Mouse (Mus musculus): Measurements from ENCODE around the gene Itgal. TPM values are rescaled to one million over a fixed set of nuclear protein-coding genes. Genes with fewer than 3 reads are reported as not detected.
"Not testable (repeated sequence)": the region's sequence is repeated elsewhere in the genome, so short reads cannot be mapped to it uniquely, and the experiment has no call there.

Itgal gene
- polyA plus RNA-seq, 1 experiment: 0.07 TPM

GRCm38 (mm10) chr7:127361449-127361848, 65.4 kb downstream of the Itgal start:
- no peak for TF ChIP-seq MYOG (IDR thresholded peaks at IDR 0.05; ENCODE audit: control insufficient read depth, extremely low read depth, insufficient read length)
- TF ChIP-seq USF1 (IDR thresholded peaks at IDR 0.05; ENCODE audit: low read depth): no peak
- TF ChIP-seq CTCF (IDR thresholded peaks at IDR 0.05; ENCODE audit: control insufficient read depth, insufficient read depth, insufficient read length): no peak
- TF ChIP-seq FOSL1 (IDR thresholded peaks at IDR 0.05; ENCODE audit: insufficient read depth, low read length, poor library complexity, severe bottlenecking): no peak
- no peaks in the 10 kb centered on the region for H3K79me3 ChIP-seq (ENCODE audit: low read depth)

GRCm38 (mm10) chr7:127362418-127362817, 66.4 kb downstream of the Itgal start:
- H3K27me3 ChIP-seq (ENCODE audit: control insufficient read depth, insufficient read depth, insufficient read length); H3K79me3 ChIP-seq (ENCODE audit: low read depth); H3ac ChIP-seq (ENCODE audit: control insufficient read depth, insufficient read length, low read depth); H3K36me3 ChIP-seq (ENCODE audit: control insufficient read depth, insufficient read depth); H3K4me3 ChIP-seq (ENCODE audit: insufficient read depth, poor library complexity, severe bottlenecking); H3K79me2 ChIP-seq (ENCODE audit: control insufficient read depth, insufficient read depth): not testable (repeated sequence)

More at GRCm38 (mm10) chr7:127361449-127361848, 65.4 kb downstream of the Itgal start:
- Histone ChIP-seq H3K27me3 (ENCODE audit: control insufficient read depth, insufficient read depth, insufficient read length) (peaks cover 10% of the 10 kb centered on the region), H3K4me3 (ENCODE audit: insufficient read depth, poor library complexity, severe bottlenecking) (no peak overlapping the region), H3ac (ENCODE audit: control insufficient read depth, insufficient read length, low read depth) (no peak overlapping the region), H3K79me2 (ENCODE audit: control insufficient read depth, insufficient read depth) (no peaks in the 10 kb centered on the region), H3K36me3 (ENCODE audit: control insufficient read depth, insufficient read depth) (no peaks in the 10 kb centered on the region)

GRCm38 (mm10) chr7:127363475-127363921, 67.4 kb downstream of the Itgal start:
- Histone ChIP-seq H3K27me3 (ENCODE audit: control insufficient read depth, insufficient read depth, insufficient read length) (peaks cover 4% of the 10 kb centered on the region), H3K79me2 (ENCODE audit: control insufficient read depth, insufficient read depth) (no peaks in the 10 kb centered on the region), H3K79me3 (ENCODE audit: low read depth) (no peaks in the 10 kb centered on the region), H3K4me3 (ENCODE audit: insufficient read depth, poor library complexity, severe bottlenecking) (no peak overlapping the region), H3ac (ENCODE audit: control insufficient read depth, insufficient read length, low read depth) (no peak overlapping the region), H3K36me3 (ENCODE audit: control insufficient read depth, insufficient read depth) (no peaks in the 10 kb centered on the region)
- no peak for TF ChIP-seq CTCF (IDR thresholded peaks at IDR 0.05; ENCODE audit: control insufficient read depth, insufficient read depth, insufficient read length)
- no peak for TF ChIP-seq USF1 (IDR thresholded peaks at IDR 0.05; ENCODE audit: low read depth)
- TF ChIP-seq CEBPB (IDR thresholded peaks at IDR 0.05; ENCODE audit: low read depth): no peak
- TF ChIP-seq MAX (IDR thresholded peaks at IDR 0.05): no peak
- TF ChIP-seq MYOG (IDR thresholded peaks at IDR 0.05; ENCODE audit: control insufficient read depth, extremely low read depth, insufficient read length): no peak
- TF ChIP-seq MYOD1 (IDR thresholded peaks at IDR 0.05; ENCODE audit: control insufficient read depth, insufficient read length, low read depth): no peak
- no peak for TF ChIP-seq FOSL1 (IDR thresholded peaks at IDR 0.05; ENCODE audit: insufficient read depth, low read length, poor library complexity, severe bottlenecking)

GRCm38 (mm10) chr7:127364166-127364565, 68.1 kb downstream of the Itgal start:
- no peaks in the 10 kb centered on the region for H3K79me3 ChIP-seq (ENCODE audit: low read depth)
- H3ac ChIP-seq (ENCODE audit: control insufficient read depth, insufficient read length, low read depth): no peak overlapping the region
- no peaks in the 10 kb centered on the region for H3K36me3 ChIP-seq (ENCODE audit: control insufficient read depth, insufficient read depth)
- peaks cover 4% of the 10 kb centered on the region for H3K27me3 ChIP-seq (ENCODE audit: control insufficient read depth, insufficient read depth, insufficient read length)
- TF ChIP-seq MAX (IDR thresholded peaks at IDR 0.05) (no peak), MYOD1 (IDR thresholded peaks at IDR 0.05; ENCODE audit: control insufficient read depth, insufficient read length, low read depth) (no peak), MYOG (IDR thresholded peaks at IDR 0.05; ENCODE audit: control insufficient read depth, extremely low read depth, insufficient read length) (no peak), USF1 (IDR thresholded peaks at IDR 0.05; ENCODE audit: low read depth) (no peak), CEBPB (IDR thresholded peaks at IDR 0.05; ENCODE audit: low read depth) (no peak), FOSL1 (IDR thresholded peaks at IDR 0.05; ENCODE audit: insufficient read depth, low read length, poor library complexity, severe bottlenecking) (no peak)
- no peaks in the 10 kb centered on the region for H3K79me2 ChIP-seq (ENCODE audit: control insufficient read depth, insufficient read depth)
- no peak overlapping the region for H3K4me3 ChIP-seq (ENCODE audit: insufficient read depth, poor library complexity, severe bottlenecking)

- Histone ChIP-seq H3K27me3 (ENCODE audit: control insufficient read depth, insufficient read depth, insufficient read length) (peaks cover 3% of the 10 kb centered on the region), H3K79me3 (ENCODE audit: low read depth) (no peaks in the 10 kb centered on the region), H3K36me3 (ENCODE audit: control insufficient read depth, insufficient read depth) (no peaks in the 10 kb centered on the region), H3ac (ENCODE audit: control insufficient read depth, insufficient read length, low read depth) (no peak overlapping the region), H3K4me3 (ENCODE audit: insufficient read depth, poor library complexity, severe bottlenecking) (no peak overlapping the region), H3K79me2 (ENCODE audit: control insufficient read depth, insufficient read depth) (no peaks in the 10 kb centered on the region)
- no peak for TF ChIP-seq MYOD1 (IDR thresholded peaks at IDR 0.05; ENCODE audit: control insufficient read depth, insufficient read length, low read depth)
- no peak for TF ChIP-seq MAX (IDR thresholded peaks at IDR 0.05)
- TF ChIP-seq USF1 (IDR thresholded peaks at IDR 0.05; ENCODE audit: low read depth): no peak
- TF ChIP-seq MYOG (IDR thresholded peaks at IDR 0.05; ENCODE audit: control insufficient read depth, extremely low read depth, insufficient read length): no peak
- no peak for TF ChIP-seq CEBPB (IDR thresholded peaks at IDR 0.05; ENCODE audit: low read depth)
- TF ChIP-seq FOSL1 (IDR thresholded peaks at IDR 0.05; ENCODE audit: insufficient read depth, low read length, poor library complexity, severe bottlenecking): no peak
- no peak for TF ChIP-seq CTCF (IDR thresholded peaks at IDR 0.05; ENCODE audit: control insufficient read depth, insufficient read depth, insufficient read length)
These were observed 70.2 kb downstream of the Itgal start for GRCm38 (mm10) chr7:127366249-127366648.

GRCm38 (mm10) chr7:127371213-127371612, 75.2 kb downstream of the Itgal start:
- Histone ChIP-seq H3ac (ENCODE audit: control insufficient read depth, insufficient read length, low read depth) (no peak overlapping the region), H3K4me3 (ENCODE audit: insufficient read depth, poor library complexity, severe bottlenecking) (no peak overlapping the region), H3K79me2 (ENCODE audit: control insufficient read depth, insufficient read depth) (peaks cover 14% of the 10 kb centered on the region), H3K27me3 (ENCODE audit: control insufficient read depth, insufficient read depth, insufficient read length) (no peaks in the 10 kb centered on the region), H3K36me3 (ENCODE audit: control insufficient read depth, insufficient read depth) (peaks cover 11% of the 10 kb centered on the region), H3K79me3 (ENCODE audit: low read depth) (no peaks in the 10 kb centered on the region)
- TF ChIP-seq MYOG (IDR thresholded peaks at IDR 0.05; ENCODE audit: control insufficient read depth, extremely low read depth, insufficient read length) (no peak), CEBPB (IDR thresholded peaks at IDR 0.05; ENCODE audit: low read depth) (no peak), USF1 (IDR thresholded peaks at IDR 0.05; ENCODE audit: low read depth) (no peak), CTCF (IDR thresholded peaks at IDR 0.05; ENCODE audit: control insufficient read depth, insufficient read depth, insufficient read length) (no peak), MAX (IDR thresholded peaks at IDR 0.05) (no peak), MYOD1 (IDR thresholded peaks at IDR 0.05; ENCODE audit: control insufficient read depth, insufficient read length, low read depth) (no peak), FOSL1 (IDR thresholded peaks at IDR 0.05; ENCODE audit: insufficient read depth, low read length, poor library complexity, severe bottlenecking) (no peak)

- not testable (repeated sequence) for H3K4me3 ChIP-seq (ENCODE audit: insufficient read depth, poor library complexity, severe bottlenecking); H3ac ChIP-seq (ENCODE audit: control insufficient read depth, insufficient read length, low read depth); H3K79me3 ChIP-seq (ENCODE audit: low read depth); H3K27me3 ChIP-seq (ENCODE audit: control insufficient read depth, insufficient read depth, insufficient read length)
- peaks cover 11% of the 10 kb centered on the region for H3K36me3 ChIP-seq (ENCODE audit: control insufficient read depth, insufficient read depth)
- peaks cover 14% of the 10 kb centered on the region for H3K79me2 ChIP-seq (ENCODE audit: control insufficient read depth, insufficient read depth)
These were observed 75.8 kb downstream of the Itgal start for GRCm38 (mm10) chr7:127371870-127372269.

Data from C2C12 (cell line).